Mouse (Mus musculus) embryonic fibroblast, embryonic 13.5 days (primary cell): ENCODE measurements at regions not wholly inside any gene's neighbourhood (a gene's known extent, or its start where the extent isn't known, plus 50 kb on each side); places are given as distances from the start of the nearest gene placed in this dataset.

Source experiments
- CTCF ChIP-seq: IDR thresholded peaks from 2 replicates; pipeline ENCODE4 v1.5.1; 2011; ENCODE audit warnings: mild to moderate bottlenecking, control low read depth, low read length, moderate library complexity, borderline replicate concordance; ENCODE audit not compliant: insufficient read depth
- POLR2A ChIP-seq: IDR thresholded peaks from 2 replicates; pipeline ENCODE4 v1.6.1; 2011; ENCODE audit warnings: low read depth, mild to moderate bottlenecking, control low read depth, low read length, moderate library complexity

DNA sequence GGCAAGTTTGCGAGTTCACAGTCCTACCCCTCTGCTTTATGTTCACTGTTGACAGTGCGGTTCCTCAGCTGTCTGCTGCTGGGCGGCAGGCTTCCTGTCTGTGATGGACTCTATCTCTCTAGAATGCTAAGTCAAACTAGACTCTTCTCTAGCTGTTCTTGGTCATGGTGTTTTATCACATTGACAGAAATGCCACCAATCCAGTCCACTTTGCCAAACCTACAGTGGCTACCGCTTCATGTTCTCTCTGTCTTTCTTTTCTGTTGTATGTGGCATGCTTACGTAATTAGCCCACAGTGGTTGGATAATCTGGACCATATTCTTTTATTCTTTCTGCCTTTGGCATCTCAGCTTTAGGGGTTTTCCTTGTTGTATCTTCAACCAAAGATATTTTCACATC, 174.5 kb downstream of the 1700010I14Rik start:
- TF ChIP-seq CTCF (no peak), POLR2A (no peak)
